Mouse (Mus musculus) heart, embryonic 11.5 days (tissue): ENCODE results near the gene Tgm2. TPM values are rescaled to one million over a fixed set of nuclear protein-coding genes. Genes with fewer than 3 reads are reported as not detected.
A peak's percentile ranks its signal among the peaks of the same experiment; 100 is the strongest.

Experiments
- ATAC-seq: fragments of 200-750 bp; cut with Nextera tagmentation; replicated peaks from 2 replicates; pipeline ENCODE4 v1.8.0; 2017; ENCODE audit warnings: moderate library complexity; ENCODE audit not compliant: insufficient number of reproducible peaks, low FRiP score, low TSS enrichment
- H3K27ac ChIP-seq: fragments of 300-500 bp; sonication (generic); 2 replicates; pipeline ENCODE4 v1.5.1; 2014; ENCODE audit warnings: mild to moderate bottlenecking, low read depth, low read length
- H3K27me3 ChIP-seq: fragments of 300-500 bp; sonication (generic); 2 replicates; pipeline ENCODE4 v1.6.1; 2014; ENCODE audit warnings: mild to moderate bottlenecking, low read length, mixed read lengths; ENCODE audit not compliant: control insufficient read depth, insufficient read depth
- H3K36me3 ChIP-seq: fragments of 300-500 bp; sonication (generic); 2 replicates; pipeline ENCODE4 v1.6.1; 2014; ENCODE audit warnings: mild to moderate bottlenecking, low read length, moderate library complexity, mixed read lengths; ENCODE audit not compliant: control insufficient read depth, insufficient read depth
- H3K4me1 ChIP-seq: fragments of 300-500 bp; sonication (generic); 2 replicates; pipeline ENCODE4 v1.6.1; 2014; ENCODE audit warnings: low read length; ENCODE audit not compliant: control insufficient read depth, insufficient read depth
- H3K4me2 ChIP-seq: fragments of 300-500 bp; sonication (generic); 2 replicates; pipeline ENCODE4 v1.6.1; 2014; ENCODE audit warnings: mild to moderate bottlenecking, moderate library complexity
- H3K4me3 ChIP-seq: fragments of 300-500 bp; sonication (generic); 2 replicates; pipeline ENCODE4 v1.5.1; 2014; ENCODE audit warnings: low read depth, low read length
- H3K9ac ChIP-seq: fragments of 300-500 bp; sonication (generic); 2 replicates; pipeline ENCODE4 v1.6.1; 2014; ENCODE audit warnings: mild to moderate bottlenecking, low read depth, low read length, moderate library complexity
- H3K9me3 ChIP-seq: fragments of 300-500 bp; sonication (generic); replicated peaks from 2 replicates; pipeline ENCODE4 v1.6.1; 2016; ENCODE audit warnings: low read length; ENCODE audit not compliant: control insufficient read depth
- WGBS: fragments of 180-500 bp; shearing (Covaris S2); extraction: QIAGEN DNeasy Blood & Tissue Kit; methylation state at CpG from one replicate; pipeline ENCODE4 v1.1.7; 2014; ENCODE audit not compliant: insufficient replicate concordance; 5-methylcytosine and 5-hydroxymethylcytosine counted together
- polyA plus RNA-seq: library from polyadenylated mRNA; unstranded; fragments of >200 nt; fragmentation: Nextera tagmentation; extraction: Ambion mirVana; gene quantifications from 2 replicates; pipeline ENCODE4 v1.2.1, GENCODE M21; 2014

Gene Tgm2
- polyA plus RNA-seq, 1 experiment from 2014 or later = 130 TPM

DNA sequence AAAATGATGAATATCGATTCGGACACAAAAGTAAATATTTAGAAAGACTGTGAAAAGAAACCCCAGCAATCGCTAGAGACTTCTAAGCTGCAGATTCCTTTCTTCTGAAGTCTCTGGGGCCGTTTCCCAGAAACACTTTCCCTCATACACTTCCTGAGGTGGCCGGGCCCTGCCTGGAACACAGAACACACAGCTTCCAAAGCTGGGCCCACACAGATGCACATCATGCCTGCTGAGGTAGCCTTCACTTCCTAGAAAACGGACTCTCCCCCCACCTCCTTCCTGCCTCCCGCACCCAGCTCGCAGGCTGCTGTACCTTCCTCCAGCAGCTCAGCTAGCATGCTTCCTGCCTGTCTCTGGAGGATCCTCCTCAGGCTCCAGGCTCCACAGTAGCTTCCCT lies 36.7 kb downstream of the Tgm2 start:
- H3K9ac ChIP-seq = no peak overlapping the region
- H3K4me1 ChIP-seq = peaks cover 25% of the 10 kb centered on the region
- 40% methylated on average over 8 of the region's 8 CpGs for WGBS
- H3K4me2 ChIP-seq = no peak overlapping the region
- H3K4me3 ChIP-seq = no peak overlapping the region
- no peaks in the 10 kb centered on the region for H3K36me3 ChIP-seq
- no peak for ATAC-seq
- no peaks in the 10 kb centered on the region for H3K9me3 ChIP-seq
- no peaks in the 10 kb centered on the region for H3K27me3 ChIP-seq
- H3K27ac ChIP-seq = 0 out of 2 replicates have a peak overlapping the region, but pooled peaks have one; percentile 11

DNA sequence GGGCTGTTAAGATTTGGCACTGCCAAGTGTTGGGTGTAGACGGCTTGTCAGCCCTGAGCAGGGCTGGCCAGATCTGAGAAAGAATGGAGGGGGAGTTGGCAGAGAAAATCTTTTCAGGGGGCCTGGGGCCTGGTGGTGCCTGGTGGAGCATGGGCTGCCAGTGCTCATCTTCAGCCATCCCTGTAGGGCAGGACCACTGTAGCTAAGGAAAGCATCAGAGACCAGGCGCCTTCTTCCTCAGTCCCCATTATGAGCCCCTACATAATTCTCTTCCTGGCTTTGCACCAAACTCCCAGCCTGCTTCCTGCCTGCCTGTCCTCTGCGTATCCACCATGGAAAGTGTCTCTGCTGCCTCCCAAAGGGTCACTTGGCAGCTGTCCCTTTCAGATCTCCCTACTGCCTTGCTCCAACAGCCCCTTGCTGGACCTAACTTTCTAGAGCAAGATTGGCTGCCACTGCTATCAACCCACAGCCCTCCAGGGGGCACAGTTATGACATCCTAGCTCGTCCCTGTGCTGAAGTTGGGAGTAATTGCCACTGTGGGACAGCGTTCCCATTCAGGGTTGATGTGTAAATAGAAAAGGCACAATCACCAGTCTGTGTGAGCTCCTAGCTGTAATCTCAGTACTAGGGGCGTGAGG lies 39.2 kb downstream of the Tgm2 start:
- peak; percentile 60; the same call in 1 of the 2 replicates for ATAC-seq
- Histone ChIP-seq H3K4me1 (peaks cover 11% of the 10 kb centered on the region), H3K27me3 (no peaks in the 10 kb centered on the region), H3K27ac (peak overlapping the region; percentile 32), H3K9ac (0 out of 2 replicates have a peak overlapping the region, but pooled peaks have one; percentile 50), H3K9me3 (no peaks in the 10 kb centered on the region), H3K4me2 (no peak overlapping the region), H3K36me3 (no peaks in the 10 kb centered on the region), H3K4me3 (no peak overlapping the region)
- 30% methylated on average over 6 of the region's 6 CpGs for WGBS

DNA sequence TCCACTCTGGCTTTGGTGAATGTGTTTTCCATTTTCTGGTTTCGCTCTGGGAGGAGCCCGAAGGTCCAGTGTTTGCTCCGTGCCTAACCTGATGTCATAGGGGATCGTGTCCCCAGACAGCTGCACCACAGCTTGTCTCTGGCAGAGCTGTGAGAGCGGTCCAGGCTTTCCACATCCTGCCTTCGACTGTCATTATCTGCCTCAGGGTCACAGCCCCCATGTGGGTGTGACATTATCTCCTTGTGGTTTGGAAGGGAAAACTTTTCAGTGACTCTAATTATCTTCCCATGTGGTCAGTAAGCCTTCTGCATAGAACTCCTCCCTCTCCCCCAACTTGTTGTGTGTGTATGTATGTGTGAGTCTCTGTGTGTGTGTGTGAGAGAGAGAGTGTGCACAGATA lies 40.6 kb downstream of the Tgm2 start:
- Histone ChIP-seq H3K4me3 (no peak overlapping the region), H3K27ac (no peak overlapping the region), H3K9ac (no peak overlapping the region), H3K4me1 (peaks cover 11% of the 10 kb centered on the region), H3K36me3 (no peaks in the 10 kb centered on the region), H3K9me3 (no peaks in the 10 kb centered on the region), H3K27me3 (no peaks in the 10 kb centered on the region), H3K4me2 (no peak overlapping the region)
- 70% methylated on average over 6 of the region's 6 CpGs for WGBS
- no peak for ATAC-seq

DNA sequence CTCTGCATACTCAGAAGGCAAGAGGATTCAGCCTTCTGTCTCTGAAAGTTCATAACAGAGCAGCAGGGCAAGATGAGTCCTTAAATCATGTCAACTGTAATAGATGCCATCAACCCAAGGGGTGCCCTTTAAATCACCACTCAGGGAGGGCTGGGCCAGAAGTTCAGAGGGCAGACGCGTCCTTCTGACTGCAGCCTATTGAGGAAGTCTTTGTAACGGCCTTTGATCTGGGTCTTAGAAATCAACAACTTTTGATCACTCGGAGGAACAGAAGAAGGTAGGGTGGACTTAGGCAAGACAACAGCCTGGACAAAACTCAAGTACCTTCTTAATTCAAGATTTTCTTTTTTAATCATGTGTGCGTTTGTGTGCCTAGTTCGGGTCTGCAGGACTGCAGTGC lies 41.3 kb downstream of the Tgm2 start:
- H3K4me3 ChIP-seq = no peak overlapping the region
- no peaks in the 10 kb centered on the region for H3K36me3 ChIP-seq
- H3K9ac ChIP-seq = no peak overlapping the region
- no peaks in the 10 kb centered on the region for H3K9me3 ChIP-seq
- no peak overlapping the region for H3K27ac ChIP-seq
- no peak overlapping the region for H3K4me2 ChIP-seq
- H3K4me1 ChIP-seq = peaks cover 11% of the 10 kb centered on the region
- WGBS = 84% methylated on average over 6 of the region's 6 CpGs
- H3K27me3 ChIP-seq = no peaks in the 10 kb centered on the region
- ATAC-seq = no peak

DNA sequence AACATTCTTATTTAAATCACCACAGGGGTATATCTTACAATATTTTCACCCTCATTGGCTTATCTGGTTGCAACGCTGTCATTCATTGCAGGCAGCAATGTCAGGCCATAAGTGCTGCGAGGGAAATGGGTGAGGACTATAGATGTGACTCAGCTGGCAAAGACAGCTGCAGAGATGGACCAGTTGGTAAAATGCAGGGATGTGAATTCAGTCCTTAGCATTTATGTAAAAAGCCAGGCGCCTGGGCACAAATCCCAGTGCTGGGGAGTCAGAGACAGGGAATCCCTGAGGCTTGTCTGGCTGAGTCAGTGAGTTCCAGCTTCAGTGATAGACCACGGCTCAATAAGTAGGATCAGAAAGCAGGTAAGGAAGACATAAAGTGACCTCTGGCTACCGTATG lies 44.5 kb downstream of the Tgm2 start:
- Histone ChIP-seq H3K36me3 (no peaks in the 10 kb centered on the region), H3K4me1 (peaks cover 2% of the 10 kb centered on the region; the same call in 1 of the 2 replicates)

DNA sequence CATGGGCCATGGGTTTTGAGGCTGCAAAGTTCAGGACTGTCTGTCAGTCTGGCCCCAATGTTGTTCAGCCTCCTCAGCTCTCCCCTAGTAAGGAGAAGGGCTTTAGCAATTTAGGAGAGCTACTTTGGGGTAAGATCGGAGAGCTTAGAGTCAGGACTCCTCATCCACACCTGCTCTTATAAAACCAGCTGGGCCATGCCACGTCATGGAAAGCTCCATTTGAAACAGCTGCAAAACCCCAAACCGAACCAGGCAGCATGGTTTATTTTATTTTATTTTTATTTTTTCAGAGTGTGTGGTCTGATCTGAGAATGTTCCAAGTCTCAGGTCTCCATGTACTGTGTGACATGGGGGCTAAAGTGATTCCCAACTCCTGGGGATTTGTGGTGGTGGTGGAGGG lies 46.7 kb downstream of the Tgm2 start:
- no peaks in the 10 kb centered on the region for H3K9me3 ChIP-seq
- no peak overlapping the region for H3K4me2 ChIP-seq
- H3K27me3 ChIP-seq = no peaks in the 10 kb centered on the region
- WGBS = 81% methylated on average over 3 of the region's 3 CpGs
- H3K9ac ChIP-seq = no peak overlapping the region
- no peak for ATAC-seq
- no peak overlapping the region for H3K27ac ChIP-seq
- no peaks in the 10 kb centered on the region for H3K36me3 ChIP-seq
- H3K4me1 ChIP-seq = no peaks in the 10 kb centered on the region
- no peak overlapping the region for H3K4me3 ChIP-seq

More for the DNA sequence above, 44.5 kb downstream of the Tgm2 start:
- WGBS = 76% methylated on average over 5 of the region's 5 CpGs
- no peaks in the 10 kb centered on the region for H3K9me3 ChIP-seq
- no peak overlapping the region for H3K4me2 ChIP-seq
- no peak overlapping the region for H3K9ac ChIP-seq
- H3K27me3 ChIP-seq = no peaks in the 10 kb centered on the region
- H3K4me3 ChIP-seq = no peak overlapping the region
- H3K27ac ChIP-seq = no peak overlapping the region
- no peak for ATAC-seq

DNA sequence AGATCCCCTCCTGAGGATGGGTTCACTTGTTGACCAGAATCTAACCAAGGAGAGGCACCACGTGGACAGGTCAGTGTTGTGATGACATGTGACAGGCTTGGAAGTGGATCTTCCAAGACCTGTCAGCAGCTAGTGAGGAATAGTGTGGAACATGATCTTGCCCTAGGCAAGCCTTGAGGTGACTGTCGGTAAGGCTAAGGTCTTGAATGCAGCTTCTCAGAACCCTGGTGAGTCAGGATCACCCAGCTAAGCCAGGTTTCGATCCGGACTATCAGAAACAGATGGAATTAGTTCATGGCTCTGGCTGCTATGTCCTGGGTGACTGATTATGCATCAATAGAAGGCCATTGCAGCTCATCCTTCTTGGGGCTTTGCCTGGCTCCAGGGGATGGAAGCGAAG lies 47.5 kb downstream of the Tgm2 start:
- H3K36me3 ChIP-seq = no peaks in the 10 kb centered on the region
- 67% methylated on average over 5 of the region's 5 CpGs for WGBS
- no peak overlapping the region for H3K27ac ChIP-seq
- H3K9me3 ChIP-seq = no peaks in the 10 kb centered on the region
- H3K4me1 ChIP-seq = peaks cover 5% of the 10 kb centered on the region
- ATAC-seq = no peak
- H3K9ac ChIP-seq = no peak overlapping the region
- H3K27me3 ChIP-seq = no peaks in the 10 kb centered on the region
- H3K4me2 ChIP-seq = no peak overlapping the region
- H3K4me3 ChIP-seq = no peak overlapping the region

DNA sequence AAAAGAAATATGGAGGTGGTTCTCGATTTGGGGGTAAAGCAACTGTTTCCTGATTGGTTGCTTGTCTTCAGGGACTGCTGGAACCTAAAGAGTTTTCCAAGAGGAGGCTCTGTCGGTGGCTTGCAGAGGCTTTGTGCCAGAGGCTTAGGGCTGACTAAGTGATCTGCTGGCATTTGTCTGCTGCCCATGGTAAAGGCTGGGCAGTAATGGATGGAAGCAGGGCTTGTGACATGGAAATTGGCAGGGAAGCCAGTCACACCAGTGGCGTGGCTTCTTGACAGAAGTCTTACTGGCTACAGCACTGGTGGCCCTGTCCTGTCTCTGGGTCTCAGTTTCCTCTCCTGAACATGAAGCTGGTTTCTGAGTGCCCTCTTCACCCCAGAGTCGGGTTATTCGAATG lies 49.2 kb downstream of the Tgm2 start:
- Histone ChIP-seq H3K9me3 (no peaks in the 10 kb centered on the region), H3K27me3 (no peaks in the 10 kb centered on the region), H3K27ac (no peak overlapping the region), H3K4me2 (no peak overlapping the region), H3K4me1 (peaks cover 11% of the 10 kb centered on the region), H3K9ac (no peak overlapping the region), H3K36me3 (no peaks in the 10 kb centered on the region), H3K4me3 (no peak overlapping the region)
- ATAC-seq = no peak
- WGBS = 74% methylated on average over 5 of the region's 5 CpGs

DNA sequence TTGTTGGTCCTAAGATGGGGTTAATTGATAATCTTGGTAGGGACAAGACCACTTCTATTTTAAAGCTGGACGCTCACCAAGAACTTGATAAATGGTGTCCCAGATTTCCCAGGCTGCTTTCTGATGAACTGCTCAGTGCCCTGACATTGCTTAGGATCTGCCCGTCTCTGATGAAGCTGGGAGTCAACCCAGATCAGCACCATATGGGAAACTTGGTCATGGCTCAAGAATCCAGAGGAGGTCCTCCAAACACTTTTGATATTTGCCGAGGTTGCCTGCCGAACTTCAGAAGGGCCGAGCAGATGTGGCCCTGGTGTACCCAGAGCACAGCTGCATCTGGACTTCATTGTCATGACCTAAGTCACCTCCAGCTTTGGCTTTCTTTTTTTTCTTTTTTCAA lies 51.4 kb downstream of the Tgm2 start:
- 67% methylated on average over 5 of the region's 5 CpGs for WGBS
- Histone ChIP-seq H3K4me2 (no peak overlapping the region), H3K27ac (no peak overlapping the region), H3K4me3 (no peak overlapping the region), H3K9me3 (no peaks in the 10 kb centered on the region), H3K4me1 (peaks cover 11% of the 10 kb centered on the region), H3K27me3 (no peaks in the 10 kb centered on the region), H3K9ac (no peak overlapping the region), H3K36me3 (no peaks in the 10 kb centered on the region)
- ATAC-seq = no peak
